Mouse (Mus musculus) heart, postnatal 0 days (tissue): ENCODE results near the gene Atp5f1. TPM values are rescaled to one million over a fixed set of nuclear protein-coding genes. Genes with fewer than 3 reads are reported as not detected.
"Not testable (repeated sequence)": the region's sequence is repeated elsewhere in the genome, so short reads cannot be mapped to it uniquely, and the experiment has no call there.

Experiments
- ATAC-seq: fragments of 200-750 bp; cut with Nextera tagmentation; 2 replicates; pipeline ENCODE4 v1.8.0; 2017; ENCODE audit warnings: low read depth, moderate number of reproducible peaks, moderate library complexity; ENCODE audit not compliant: insufficient read depth
- DNase-seq: peaks from one replicate; pipeline ENCODE4 v3.0.0-alpha.2; 2016; ENCODE audit warnings: low spot score
- H3K27ac ChIP-seq: fragments of 300-500 bp; sonication (generic); 2 replicates; pipeline ENCODE4 v1.5.1; 2014; ENCODE audit warnings: low read depth, mild to moderate bottlenecking
- H3K27me3 ChIP-seq: fragments of 300-500 bp; sonication (generic); 2 replicates; pipeline ENCODE4 v1.6.1; 2014; ENCODE audit warnings: low read length, mixed read lengths; ENCODE audit not compliant: control insufficient read depth, insufficient read depth
- H3K36me3 ChIP-seq: fragments of 300-500 bp; sonication (generic); replicated peaks from 2 replicates; pipeline ENCODE4 v1.6.1; 2014; ENCODE audit warnings: low read length, mixed read lengths; ENCODE audit not compliant: control insufficient read depth, insufficient read depth
- H3K4me1 ChIP-seq: fragments of 300-500 bp; sonication (generic); 2 replicates; pipeline ENCODE4 v1.6.1; 2014; ENCODE audit warnings: antibody characterized with exemption; ENCODE audit not compliant: control insufficient read depth, insufficient read depth
- H3K4me2 ChIP-seq: fragments of 300-500 bp; sonication (generic); 2 replicates; pipeline ENCODE4 v1.6.1; 2014; ENCODE audit warnings: low read depth, mild to moderate bottlenecking, low read length, moderate library complexity
- H3K4me3 ChIP-seq: fragments of 300-500 bp; sonication (generic); 2 replicates; pipeline ENCODE4 v1.5.1; 2014; ENCODE audit warnings: low read depth, low read length
- H3K9ac ChIP-seq: fragments of 300-500 bp; sonication (generic); replicated peaks from 2 replicates; pipeline ENCODE4 v1.6.1; 2014; ENCODE audit warnings: low read depth, low read length, mixed read lengths
- H3K9me3 ChIP-seq: fragments of 300-500 bp; sonication (generic); replicated peaks from 2 replicates; pipeline ENCODE4 v1.6.1; 2016; ENCODE audit warnings: low read length; ENCODE audit not compliant: control insufficient read depth
- CTCF ChIP-seq: IDR thresholded peaks from 2 replicates; pipeline ENCODE4 v1.5.1; 2016; ENCODE audit warnings: antibody characterized with exemption, control low read depth, low read depth
- EP300 ChIP-seq: IDR thresholded peaks from 2 replicates; pipeline ENCODE4 v1.6.1; 2016; ENCODE audit warnings: antibody characterized with exemption, low read depth
- WGBS: fragments of 180-500 bp; shearing (Covaris S2); extraction: QIAGEN DNeasy Blood & Tissue Kit; methylation state at CpG from one replicate; pipeline ENCODE4 v1.1.7; 2014; 5-methylcytosine and 5-hydroxymethylcytosine counted together
- polyA plus RNA-seq: library from polyadenylated mRNA; unstranded; fragments of >200 nt; fragmentation: Nextera tagmentation; extraction: Ambion mirVana; gene quantifications from 2 replicates; pipeline ENCODE4 v1.2.1, GENCODE M21; 2015
- total RNA-seq: library from RNA; depleted of rRNA; stranded (reverse); fragments of >200 nt; gene quantifications from 2 replicates; pipeline ENCODE4 v1.2.3, GENCODE M21; 2014; ENCODE audit warnings: low replicate concordance

Atp5f1 gene
- total and polyA plus RNA-seq, 2 experiments from 2014 or later, result 751 to 1,577 TPM

DNA sequence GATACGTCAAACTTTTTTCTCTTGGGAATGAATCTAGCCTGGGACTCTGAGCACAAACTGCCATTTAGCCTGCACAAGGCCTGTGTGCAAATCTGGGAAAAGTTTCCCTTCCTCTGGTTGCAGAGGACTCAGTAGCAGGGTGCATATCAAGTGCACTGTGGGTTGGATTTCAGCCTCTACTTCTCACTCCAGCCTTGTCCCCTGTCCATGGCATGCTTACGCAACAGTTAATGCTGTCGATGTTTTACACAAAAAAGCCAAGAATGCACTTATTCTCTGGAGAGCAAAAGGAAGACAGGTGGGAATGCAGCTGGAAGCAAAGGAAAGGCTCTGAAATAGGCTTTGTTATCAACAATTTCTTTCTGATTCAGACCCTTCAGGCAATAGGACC lies 41.5 kb downstream of the Atp5f1 start:
- Histone ChIP-seq H3K9me3 (no peaks in the 10 kb centered on the region), H3K27me3 (no peaks in the 10 kb centered on the region), H3K4me3 (no peak overlapping the region), H3K9ac (no peak overlapping the region), H3K4me2 (no peak overlapping the region), H3K4me1 (peaks cover 16% of the 10 kb centered on the region), H3K36me3 (no peaks in the 10 kb centered on the region), H3K27ac (peak overlapping the region; percentile 7; the same call in 1 of the 2 replicates)
- TF ChIP-seq EP300 (no peak), CTCF (no peak)
- no peak for DNase-seq
- WGBS, result 55% methylated on average over 3 of the region's 3 CpGs
- ATAC-seq, result no peak

DNA sequence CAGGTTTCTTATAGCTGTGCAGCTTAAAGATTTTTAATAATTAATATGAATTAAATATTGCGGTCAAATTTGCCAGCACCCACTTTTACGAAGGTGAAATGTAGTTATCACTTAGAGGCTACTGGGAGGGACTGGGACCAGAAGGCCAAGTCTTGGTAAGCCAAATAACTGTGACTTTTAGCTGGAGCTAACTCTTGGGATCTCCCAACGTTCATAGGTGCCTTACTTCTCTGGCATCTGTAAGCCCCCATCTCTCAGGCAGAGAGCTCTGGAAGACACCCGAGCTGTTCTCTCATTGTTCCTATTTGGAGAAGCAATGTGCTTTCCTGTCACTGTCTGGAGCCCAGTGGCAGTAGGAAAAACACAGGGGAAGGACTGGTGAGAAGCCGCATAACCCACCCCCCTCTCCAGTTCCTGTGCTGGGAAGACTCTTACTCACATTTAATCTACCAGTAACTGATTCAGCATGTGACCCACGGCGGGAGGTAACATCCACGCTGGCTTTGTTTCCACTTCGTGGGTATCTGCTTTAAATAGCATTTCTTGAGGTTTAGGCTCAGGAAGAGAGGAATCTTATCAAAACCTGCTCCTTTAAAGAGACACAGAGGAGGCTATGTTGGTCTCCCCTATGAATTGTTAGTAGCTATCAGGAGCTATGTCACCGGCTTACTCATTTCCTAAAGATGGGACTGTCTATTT lies 42.1 kb downstream of the Atp5f1 start:
- ATAC-seq, result peak; percentile 46
- H3K9me3 ChIP-seq, result no peaks in the 10 kb centered on the region
- 0 out of 2 replicates have a peak overlapping the region, but pooled peaks have one; percentile 7 for H3K27ac ChIP-seq
- WGBS, result 35% methylated on average over 10 of the region's 10 CpGs
- H3K9ac ChIP-seq, result no peak overlapping the region
- H3K36me3 ChIP-seq, result no peaks in the 10 kb centered on the region
- no peak overlapping the region for H3K4me2 ChIP-seq
- no peak for TF ChIP-seq CTCF
- no peak for TF ChIP-seq EP300
- peak; percentile 18 for DNase-seq
- H3K27me3 ChIP-seq, result no peaks in the 10 kb centered on the region
- H3K4me3 ChIP-seq, result no peak overlapping the region
- H3K4me1 ChIP-seq, result peaks cover 18% of the 10 kb centered on the region

DNA sequence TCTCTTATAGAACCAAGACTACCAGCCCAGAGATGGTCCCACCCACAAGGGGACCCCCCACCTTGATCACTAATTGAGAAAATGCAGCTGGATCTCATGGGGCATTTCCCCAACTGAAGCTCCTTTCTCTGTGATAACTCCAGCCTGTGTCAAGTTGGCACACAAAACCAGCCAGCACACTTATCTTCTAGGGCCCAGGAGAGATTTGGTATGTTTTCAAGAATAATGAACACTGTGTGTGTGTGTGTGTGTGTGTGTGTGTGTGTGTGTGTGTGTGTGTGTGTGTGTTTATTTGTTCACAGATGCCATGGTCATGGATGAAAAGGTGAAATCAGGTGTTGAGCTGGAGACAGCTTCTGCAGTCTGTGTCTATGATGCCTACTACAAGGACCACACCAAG lies 43.4 kb downstream of the Atp5f1 start:
- not testable (repeated sequence) for H3K36me3 ChIP-seq, H3K27me3 ChIP-seq, H3K4me3 ChIP-seq, DNase-seq, H3K9ac ChIP-seq, H3K4me2 ChIP-seq, H3K9me3 ChIP-seq, H3K27ac ChIP-seq, ATAC-seq
- peaks cover 18% of the 10 kb centered on the region for H3K4me1 ChIP-seq

DNA sequence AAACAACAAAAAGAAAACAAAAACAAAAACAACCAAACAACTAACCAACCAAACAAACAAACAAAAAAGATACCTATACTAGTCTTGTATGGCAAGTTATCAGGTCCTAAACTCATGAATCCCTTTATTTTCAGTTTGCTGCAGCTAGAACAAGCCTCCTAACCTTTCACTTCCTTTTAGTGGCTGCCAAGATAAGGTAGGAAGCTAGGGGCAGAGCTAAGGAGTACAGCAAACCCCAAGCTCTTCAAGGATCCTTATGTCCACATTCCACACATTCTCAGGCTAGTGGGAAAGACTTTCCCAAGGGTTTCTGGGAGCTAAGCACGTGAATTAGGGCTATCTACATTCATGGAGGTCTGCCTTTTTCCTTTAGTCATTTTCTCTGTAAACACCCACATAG lies 44.6 kb downstream of the Atp5f1 start:
- no peaks in the 10 kb centered on the region for H3K9me3 ChIP-seq
- H3K9ac ChIP-seq, result no peak overlapping the region
- H3K27me3 ChIP-seq, result 0 out of 2 replicates have a peak, but pooled peaks cover 3% of the 10 kb centered on the region
- ATAC-seq (no peak), DNase-seq (no peak)
- H3K36me3 ChIP-seq, result no peaks in the 10 kb centered on the region
- no peak overlapping the region for H3K4me2 ChIP-seq
- WGBS, result 53% methylated on average over 1 of the region's 1 CpGs
- H3K4me1 ChIP-seq, result peaks cover 18% of the 10 kb centered on the region
- H3K27ac ChIP-seq, result no peak overlapping the region
- no peak for TF ChIP-seq EP300
- H3K4me3 ChIP-seq, result no peak overlapping the region

DNA sequence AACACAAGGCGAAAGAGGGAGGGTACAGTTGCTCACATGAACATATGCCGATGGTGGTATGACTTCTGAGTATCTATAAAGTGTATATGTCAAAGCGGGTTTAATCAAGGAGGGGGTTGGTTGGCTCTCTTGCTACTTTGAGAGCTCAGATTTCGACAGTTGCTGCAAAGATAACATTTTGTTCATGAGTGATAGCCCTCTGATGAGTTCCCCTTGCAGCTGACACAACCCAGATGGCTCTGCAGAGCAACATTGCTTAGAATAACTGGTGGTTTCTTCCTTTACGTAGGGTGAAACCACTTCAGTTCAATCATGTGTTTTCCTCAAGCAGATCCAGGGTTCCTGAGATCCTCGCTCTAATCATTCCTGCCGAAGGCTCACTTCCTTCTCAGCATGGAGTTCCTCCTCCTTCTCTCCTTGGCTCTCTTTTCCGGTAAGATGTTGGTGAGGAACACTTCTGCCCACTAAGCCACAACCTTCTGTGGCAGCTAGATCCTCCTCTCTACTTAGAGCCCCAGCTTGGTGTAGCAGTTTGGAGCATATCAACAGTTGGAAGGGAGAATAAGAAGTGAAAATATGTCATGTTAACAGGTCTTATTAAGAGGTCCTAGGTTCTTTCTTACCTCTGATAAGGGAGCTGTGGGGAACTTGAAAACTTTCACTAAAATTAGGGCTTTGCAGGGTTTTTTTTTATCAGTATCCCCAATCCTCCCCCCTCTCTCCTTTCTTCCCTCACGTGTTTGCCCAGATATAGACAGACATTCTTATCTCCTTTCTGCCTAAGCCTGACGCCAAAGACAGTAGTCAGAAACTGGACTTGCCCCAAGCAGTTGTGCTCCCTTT lies 45.8 kb downstream of the Atp5f1 start:
- Histone ChIP-seq H3K9ac (no peak overlapping the region), H3K27me3 (0 out of 2 replicates have a peak, but pooled peaks cover 3% of the 10 kb centered on the region), H3K9me3 (no peaks in the 10 kb centered on the region), H3K36me3 (no peaks in the 10 kb centered on the region), H3K4me1 (peaks cover 18% of the 10 kb centered on the region), H3K4me2 (peak overlapping the region; percentile 8; the same call in 1 of the 2 replicates), H3K4me3 (no peak overlapping the region), H3K27ac (no peak overlapping the region)
- WGBS, result 13% methylated on average over 10 of the region's 10 CpGs
- TF ChIP-seq EP300, result no peak
- no peak for TF ChIP-seq CTCF
- DNase-seq (no peak), ATAC-seq (no peak)
